Mouse (Mus musculus) hindbrain, embryonic 14.5 days (tissue): ENCODE measurements around the gene Ppan. TPM values are rescaled to one million over a fixed set of nuclear protein-coding genes. Genes with fewer than 3 reads are reported as not detected.
A peak's percentile ranks its signal among the peaks of the same experiment; 100 is the strongest.

Experiments used
- ATAC-seq: fragments of 200-750 bp; cut with Nextera tagmentation; 2 replicates; pipeline ENCODE4 v1.8.0; 2017; ENCODE audit warnings: moderate number of reproducible peaks, mild to moderate bottlenecking, moderate TSS enrichment, moderate library complexity; ENCODE audit not compliant: low FRiP score
- DNase-seq: peaks from one replicate; pipeline ENCODE4 v3.0.0-alpha.2; 2015; ENCODE audit warnings: low spot score
- H3K27ac ChIP-seq: fragments of 300-500 bp; sonication (generic); 2 replicates; pipeline ENCODE4 v1.5.1; 2014; ENCODE audit warnings: mild to moderate bottlenecking, moderate library complexity
- H3K27me3 ChIP-seq: fragments of 300-500 bp; sonication (generic); 2 replicates; pipeline ENCODE4 v1.6.1; 2014; ENCODE audit warnings: mild to moderate bottlenecking, low read length, mixed read lengths; ENCODE audit not compliant: control insufficient read depth, insufficient read depth
- H3K36me3 ChIP-seq: fragments of 300-500 bp; sonication (generic); replicated peaks from 2 replicates; pipeline ENCODE4 v1.6.1; 2014; ENCODE audit not compliant: control insufficient read depth, insufficient read depth
- H3K4me1 ChIP-seq: fragments of 300-500 bp; sonication (generic); replicated peaks from 2 replicates; pipeline ENCODE4 v1.6.1; 2014; ENCODE audit warnings: antibody characterized with exemption, low read length, mixed read lengths; ENCODE audit not compliant: control insufficient read depth, insufficient read depth
- H3K4me2 ChIP-seq: fragments of 300-500 bp; sonication (generic); replicated peaks from 2 replicates; pipeline ENCODE4 v1.6.1; 2014; ENCODE audit warnings: mild to moderate bottlenecking, moderate library complexity
- H3K4me3 ChIP-seq: fragments of 300-500 bp; sonication (generic); replicated peaks from 2 replicates; pipeline ENCODE4 v1.5.1; 2014; ENCODE audit warnings: mild to moderate bottlenecking, low read length
- H3K9ac ChIP-seq: fragments of 300-500 bp; sonication (generic); 2 replicates; pipeline ENCODE4 v1.6.1; 2014
- H3K9me3 ChIP-seq: fragments of 300-500 bp; sonication (generic); 2 replicates; pipeline ENCODE4 v1.6.1; 2016; ENCODE audit warnings: low read length; ENCODE audit not compliant: control insufficient read depth
- WGBS: fragments of 180-500 bp; shearing (Covaris S2); extraction: QIAGEN DNeasy Blood & Tissue Kit; methylation state at CpG from one replicate; pipeline ENCODE4 v1.1.7; 2014; 5-methylcytosine and 5-hydroxymethylcytosine counted together
- polyA plus RNA-seq: library from polyadenylated mRNA; unstranded; fragments of >200 nt; fragmentation: Nextera tagmentation; extraction: Ambion mirVana; gene quantifications from 2 replicates; pipeline ENCODE4 v1.2.1, GENCODE M21; 2014

Ppan gene
- polyA plus RNA-seq, 1 experiment from 2014 or later: 39.5 TPM

DNA sequence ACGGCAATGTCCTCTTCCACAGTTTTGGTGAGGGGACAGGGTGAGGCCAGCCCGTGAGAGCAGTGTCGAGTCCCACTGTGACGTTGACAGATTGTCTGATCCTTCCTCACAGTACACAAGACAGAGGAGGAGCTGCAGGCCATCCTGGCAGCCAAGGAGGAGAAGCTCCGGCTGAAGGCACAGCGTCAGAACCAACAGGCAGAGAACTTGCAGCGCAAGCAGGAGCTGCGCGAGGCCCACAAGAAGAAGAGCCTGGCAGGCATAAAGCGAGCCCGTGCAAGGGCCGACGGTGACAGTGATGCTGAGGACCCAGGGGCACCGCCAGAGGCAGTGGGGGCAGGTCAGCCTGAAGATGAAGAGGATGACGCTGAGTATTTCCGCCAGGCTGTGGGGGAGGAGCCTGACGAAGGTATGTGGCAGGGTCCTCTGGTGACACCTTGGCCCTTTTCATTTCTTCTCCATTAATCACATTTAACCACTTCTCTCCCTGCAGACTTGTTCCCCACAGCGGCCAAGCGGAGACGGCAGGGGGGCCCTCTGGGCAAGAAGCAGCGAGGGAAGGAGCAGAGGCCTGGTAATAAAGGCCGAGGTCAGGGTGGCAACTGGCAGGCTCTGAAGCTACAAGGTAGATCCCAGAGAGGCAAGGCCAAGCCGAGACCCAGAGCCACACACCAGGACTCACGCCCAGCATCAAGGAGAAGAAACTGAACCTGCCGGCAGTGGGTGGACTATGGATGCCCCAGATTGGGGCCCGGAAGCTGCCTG, 3.5 kb downstream of the Ppan start:
- 82% methylated on average over 26 of the region's 26 CpGs for WGBS
- no peak overlapping the region for H3K27ac ChIP-seq
- ATAC-seq: no peak
- H3K9ac ChIP-seq: no peak overlapping the region
- no peak overlapping the region for H3K4me2 ChIP-seq
- no peak overlapping the region for H3K4me3 ChIP-seq
- H3K4me1 ChIP-seq: peaks cover 17% of the 10 kb centered on the region
- peaks cover 74% of the 10 kb centered on the region for H3K36me3 ChIP-seq
- no peaks in the 10 kb centered on the region for H3K9me3 ChIP-seq
- H3K27me3 ChIP-seq: no peaks in the 10 kb centered on the region
- no peak for DNase-seq

DNA sequence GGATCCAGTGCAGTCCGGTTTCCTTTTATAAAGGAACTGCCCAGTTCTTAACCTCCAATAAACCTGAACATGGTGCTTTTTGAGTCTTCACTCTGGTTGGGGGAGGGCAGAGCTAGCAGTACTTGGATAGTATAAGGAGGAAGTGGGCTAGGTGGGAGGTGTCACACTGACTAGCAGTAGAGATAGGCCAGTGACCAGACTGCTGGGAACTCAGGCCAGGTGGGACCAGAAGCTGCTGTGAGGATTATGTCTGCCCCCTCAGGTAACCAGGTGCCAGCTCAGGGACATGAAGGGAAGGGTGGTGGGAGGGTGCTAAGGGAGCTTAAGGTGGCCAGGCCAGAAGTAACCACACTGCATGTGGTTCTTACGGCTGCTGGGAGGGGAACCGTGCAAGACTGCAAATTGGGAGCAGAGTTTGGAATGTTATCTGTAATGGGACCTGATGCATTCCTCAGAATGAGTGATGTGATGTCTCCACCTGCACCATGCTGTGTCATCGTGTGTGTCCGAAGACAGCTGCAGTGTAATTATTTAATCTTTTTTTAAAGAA, 4.2 kb downstream of the Ppan start:
- Histone ChIP-seq H3K27ac (no peak overlapping the region), H3K9me3 (no peaks in the 10 kb centered on the region), H3K4me2 (no peak overlapping the region), H3K27me3 (no peaks in the 10 kb centered on the region), H3K4me1 (peaks cover 15% of the 10 kb centered on the region), H3K36me3 (peaks cover 78% of the 10 kb centered on the region), H3K9ac (no peak overlapping the region), H3K4me3 (no peak overlapping the region)
- ATAC-seq: no peak
- no peak for DNase-seq
- WGBS: 76% methylated on average over 5 of the region's 5 CpGs

DNA sequence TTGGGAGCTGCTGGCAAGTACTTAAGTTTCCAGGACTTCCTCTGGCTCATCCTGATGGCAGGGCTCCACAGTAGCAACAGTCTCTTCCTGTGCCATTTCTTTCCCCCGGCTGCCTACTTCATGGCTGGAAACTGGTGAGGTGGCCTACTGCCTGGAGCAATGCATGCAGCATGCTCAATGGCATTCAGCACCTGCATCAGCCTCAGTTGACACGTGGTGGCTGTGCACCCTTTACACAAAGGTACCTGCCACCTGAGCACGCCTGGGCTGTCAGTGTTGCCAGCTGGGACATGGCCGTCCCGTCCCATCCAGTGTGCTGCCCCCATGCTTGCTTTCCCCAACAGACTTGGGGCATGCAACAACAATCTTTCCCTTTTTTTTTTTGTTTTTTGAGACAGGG, 5.1 kb downstream of the Ppan start:
- Histone ChIP-seq H3K4me2 (no peak overlapping the region), H3K4me3 (no peak overlapping the region), H3K27ac (no peak overlapping the region), H3K9me3 (no peaks in the 10 kb centered on the region), H3K9ac (no peak overlapping the region), H3K36me3 (peaks cover 78% of the 10 kb centered on the region), H3K4me1 (peaks cover 19% of the 10 kb centered on the region), H3K27me3 (no peaks in the 10 kb centered on the region)
- WGBS: 74% methylated on average over 5 of the region's 5 CpGs
- DNase-seq (no peak), ATAC-seq (no peak)

DNA sequence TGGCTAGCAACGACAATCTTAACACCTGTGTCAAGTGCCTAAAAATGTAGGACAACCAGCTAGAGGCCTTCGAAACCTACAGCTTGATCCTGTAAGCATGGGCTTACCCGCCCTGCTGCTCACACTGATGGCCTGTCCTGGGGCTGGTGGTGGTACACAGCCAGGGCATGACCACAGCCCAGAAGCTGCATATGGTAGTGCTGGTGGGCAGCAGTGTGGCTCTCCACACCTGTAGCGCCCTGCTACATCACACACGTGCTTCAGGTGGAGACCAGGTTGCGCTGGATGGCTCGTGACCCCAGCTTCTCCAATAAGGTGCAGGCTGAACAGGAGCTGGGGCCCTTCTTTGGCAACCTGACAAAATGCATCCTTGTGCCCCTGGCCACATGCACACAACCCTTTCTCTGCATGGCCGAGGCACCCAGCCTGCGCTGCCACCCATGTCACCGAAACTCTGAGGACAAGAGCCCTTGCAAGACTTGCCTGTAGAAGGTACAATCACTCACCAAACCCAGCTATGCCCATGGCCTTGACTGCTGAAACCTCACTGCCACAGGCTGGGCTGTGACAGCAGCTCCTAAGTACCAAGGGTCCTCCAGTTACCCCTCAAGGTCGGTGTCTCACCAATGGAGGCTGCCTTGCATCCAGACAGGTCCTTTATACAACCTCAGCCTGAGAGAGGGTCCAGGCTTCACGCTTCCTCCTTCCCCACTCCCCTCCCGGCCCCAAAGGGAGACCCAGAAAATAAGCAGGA, 5.8 kb downstream of the Ppan start:
- no peak overlapping the region for H3K27ac ChIP-seq
- DNase-seq: no peak
- no peak overlapping the region for H3K4me3 ChIP-seq
- no peaks in the 10 kb centered on the region for H3K27me3 ChIP-seq
- H3K9me3 ChIP-seq: no peaks in the 10 kb centered on the region
- 90% methylated on average over 13 of the region's 13 CpGs for WGBS
- no peak overlapping the region for H3K4me2 ChIP-seq
- peaks cover 78% of the 10 kb centered on the region for H3K36me3 ChIP-seq
- no peak overlapping the region for H3K9ac ChIP-seq
- H3K4me1 ChIP-seq: peaks cover 16% of the 10 kb centered on the region
- ATAC-seq: no peak

DNA sequence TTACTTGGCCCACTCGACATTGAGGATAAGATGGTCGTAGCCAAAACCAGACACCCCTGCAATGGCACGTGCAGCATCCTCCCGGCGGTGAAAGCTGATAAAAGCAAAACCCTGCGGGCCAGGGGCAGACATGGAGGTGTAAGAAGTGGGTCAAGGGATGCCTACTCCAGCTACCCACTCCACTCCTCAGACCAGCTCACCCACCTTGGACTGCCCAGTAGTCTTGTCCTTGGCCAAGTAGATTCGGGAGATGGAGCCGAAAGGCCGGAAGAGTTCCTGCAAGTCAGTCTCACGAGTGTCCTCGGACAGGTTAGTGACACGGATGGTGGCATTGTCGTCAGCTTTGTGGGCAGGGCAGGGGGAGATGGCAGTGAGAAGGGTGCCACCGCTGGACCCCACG, 6.7 kb downstream of the Ppan start:
- Histone ChIP-seq H3K4me1 (peaks cover 9% of the 10 kb centered on the region), H3K4me3 (no peak overlapping the region), H3K9me3 (no peaks in the 10 kb centered on the region), H3K4me2 (no peak overlapping the region), H3K27me3 (no peaks in the 10 kb centered on the region), H3K9ac (no peak overlapping the region), H3K36me3 (peaks cover 73% of the 10 kb centered on the region), H3K27ac (no peak overlapping the region)
- DNase-seq (no peak), ATAC-seq (no peak)
- 93% methylated on average over 15 of the region's 15 CpGs for WGBS

DNA sequence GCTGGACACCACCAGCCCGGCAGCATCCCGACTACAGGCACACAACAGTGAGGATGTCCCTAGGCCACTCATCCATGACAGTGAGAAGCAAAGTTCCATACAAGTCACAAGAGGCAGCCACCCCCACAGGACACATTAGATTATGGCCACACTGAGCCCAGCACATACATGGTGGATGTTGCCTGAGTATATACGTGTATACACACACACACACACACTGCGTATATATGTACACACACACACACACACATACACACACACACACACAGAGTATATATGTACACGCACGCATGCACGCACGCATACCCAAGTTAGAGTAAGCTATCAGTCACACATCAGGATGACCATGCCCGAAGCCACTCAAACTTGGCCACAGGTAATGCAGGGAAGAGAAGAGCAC, 7.4 kb downstream of the Ppan start:
- H3K27ac ChIP-seq: no peak overlapping the region
- no peaks in the 10 kb centered on the region for H3K9me3 ChIP-seq
- peaks cover 66% of the 10 kb centered on the region for H3K36me3 ChIP-seq
- WGBS: 94% methylated on average over 9 of the region's 9 CpGs
- no peak overlapping the region for H3K4me2 ChIP-seq
- H3K27me3 ChIP-seq: no peaks in the 10 kb centered on the region
- no peak overlapping the region for H3K9ac ChIP-seq
- peaks cover 9% of the 10 kb centered on the region for H3K4me1 ChIP-seq
- no peak for ATAC-seq
- H3K4me3 ChIP-seq: no peak overlapping the region
- no peak for DNase-seq

DNA sequence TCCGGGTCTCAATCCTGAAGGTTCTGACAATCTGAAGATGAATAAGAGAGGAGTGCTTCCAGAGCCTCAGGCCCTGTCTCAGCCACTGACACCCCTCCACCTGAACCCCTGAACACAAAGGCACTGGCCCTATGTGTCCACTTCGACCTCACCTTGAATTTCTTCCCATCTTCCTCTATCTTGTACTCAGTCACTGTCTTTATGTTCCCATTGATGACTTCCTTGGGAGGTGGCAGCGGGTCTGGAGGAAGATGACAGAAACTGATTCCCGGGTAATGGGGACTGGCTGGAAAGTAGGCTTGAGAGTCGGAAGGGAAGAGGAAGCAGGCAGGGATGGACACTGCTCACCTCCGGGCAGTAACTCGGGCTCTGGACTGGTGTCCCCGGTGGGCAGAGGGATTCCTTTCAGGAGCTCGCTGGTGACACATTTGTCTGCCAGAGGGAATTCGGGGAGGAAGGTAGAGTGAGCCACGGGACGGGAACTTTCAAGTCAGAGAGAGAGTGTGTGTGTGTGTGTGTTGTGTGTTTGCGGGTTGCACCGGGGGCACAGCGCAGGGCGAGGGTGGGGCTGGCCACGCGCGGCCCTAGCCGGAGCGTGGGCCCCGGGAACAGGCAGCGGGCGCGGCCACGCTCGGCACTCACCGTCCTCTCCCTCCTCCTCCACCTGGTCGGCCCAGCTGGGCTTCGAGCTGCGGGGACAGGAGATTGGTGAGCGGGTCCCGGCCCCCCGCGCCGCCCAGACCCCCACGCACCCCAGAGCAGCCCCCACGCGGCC, 9.9 kb downstream of the Ppan start:
- Histone ChIP-seq H3K4me3 (peak overlapping the region; percentile 90), H3K36me3 (peaks cover 40% of the 10 kb centered on the region), H3K4me1 (peaks cover 9% of the 10 kb centered on the region), H3K9ac (peak overlapping the region; percentile 85), H3K4me2 (peak overlapping the region; percentile 87), H3K9me3 (no peaks in the 10 kb centered on the region), H3K27ac (peak overlapping the region; percentile 36), H3K27me3 (no peaks in the 10 kb centered on the region)
- ATAC-seq (peak; percentile 72), DNase-seq (no peak)
- 5% methylated on average over 35 of the region's 39 CpGs for WGBS

DNA sequence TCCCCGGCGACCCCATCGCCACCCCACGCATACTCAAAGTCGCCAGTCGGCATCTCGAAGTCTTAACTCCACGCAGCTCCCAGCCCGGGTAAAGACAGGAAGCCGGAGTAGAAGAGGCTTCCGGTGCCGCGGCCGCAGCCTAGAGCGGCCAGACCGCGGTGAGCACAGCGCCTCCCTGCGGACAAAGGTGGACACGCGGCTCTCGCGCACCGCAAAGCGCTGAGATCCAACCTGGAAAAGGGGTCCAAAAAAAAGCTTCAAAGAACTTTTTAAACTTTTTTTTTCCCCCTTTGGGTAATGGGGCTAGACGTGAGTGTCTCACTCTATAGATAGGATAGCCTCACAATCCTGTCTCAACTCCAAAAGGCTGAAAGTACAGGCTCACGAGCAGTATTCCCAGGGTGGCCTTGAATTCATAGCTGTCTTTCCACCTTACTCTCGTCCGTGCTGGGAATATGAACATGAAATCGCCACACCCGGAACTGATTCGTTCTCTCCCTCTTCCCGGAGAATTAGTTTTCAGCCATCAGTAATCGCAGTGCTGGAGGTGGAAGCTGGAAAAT, 10.6 kb downstream of the Ppan start, which contains the start of gene Eif3g:
Gene Eif3g (minus strand): TSS at position 113 of the 563 bp plus-strand sequence.
- Histone ChIP-seq H3K4me1 (peaks cover 9% of the 10 kb centered on the region), H3K4me2 (peak within 1 kb of the TSS; percentile 87), H3K9me3 (no peaks in the 10 kb centered on the region), H3K27ac (peak within 1 kb of the TSS; percentile 36), H3K9ac (peak within 1 kb of the TSS; percentile 85), H3K27me3 (no peaks in the 10 kb centered on the region), H3K4me3 (peak within 1 kb of the TSS; percentile 90), H3K36me3 (peaks cover 34% of the 10 kb centered on the region)
- 5% methylated on average over 34 of the region's 34 CpGs for WGBS
- DNase-seq: peak; percentile 91
- peak; percentile 88 for ATAC-seq
